Mouse (Mus musculus) duodenum, adult 2 months (tissue): ENCODE data around the gene Cracr2a. TPM values are rescaled to one million over a fixed set of nuclear protein-coding genes. Genes with fewer than 3 reads are reported as not detected.

Experiments
- polyA plus RNA-seq: library from polyadenylated mRNA; depleted of rRNA; stranded (reverse); fragments of >200 nt; gene quantifications from 2 replicates; pipeline ENCODE4 v1.2.3, GENCODE M21; 2012; ENCODE audit warnings: low replicate concordance; rRNA removed

The Cracr2a gene
- polyA plus RNA-seq: 2.8 and 2.9 TPM in 2 replicates

GRCm38 (mm10) chr6:127561231-127562020, at the start of gene Cracr2a:
Gene Cracr2a, plus strand, starts transcription at chr6:127561338.

Other genes starting within 250 kb of the Cracr2a start
- 2.4 and 3.5 TPM in 2 replicates for gene Parp11, start 114.5 kb upstream of the Cracr2a start, polyA plus RNA-seq
- 0.08 TPM in 1 of 2 replicates, not detected in the other for gene Prmt8, start 208.1 kb downstream of the Cracr2a start, polyA plus RNA-seq